ENCODE assay signal across 8 mouse cellular contexts in the genomic region with DNA sequence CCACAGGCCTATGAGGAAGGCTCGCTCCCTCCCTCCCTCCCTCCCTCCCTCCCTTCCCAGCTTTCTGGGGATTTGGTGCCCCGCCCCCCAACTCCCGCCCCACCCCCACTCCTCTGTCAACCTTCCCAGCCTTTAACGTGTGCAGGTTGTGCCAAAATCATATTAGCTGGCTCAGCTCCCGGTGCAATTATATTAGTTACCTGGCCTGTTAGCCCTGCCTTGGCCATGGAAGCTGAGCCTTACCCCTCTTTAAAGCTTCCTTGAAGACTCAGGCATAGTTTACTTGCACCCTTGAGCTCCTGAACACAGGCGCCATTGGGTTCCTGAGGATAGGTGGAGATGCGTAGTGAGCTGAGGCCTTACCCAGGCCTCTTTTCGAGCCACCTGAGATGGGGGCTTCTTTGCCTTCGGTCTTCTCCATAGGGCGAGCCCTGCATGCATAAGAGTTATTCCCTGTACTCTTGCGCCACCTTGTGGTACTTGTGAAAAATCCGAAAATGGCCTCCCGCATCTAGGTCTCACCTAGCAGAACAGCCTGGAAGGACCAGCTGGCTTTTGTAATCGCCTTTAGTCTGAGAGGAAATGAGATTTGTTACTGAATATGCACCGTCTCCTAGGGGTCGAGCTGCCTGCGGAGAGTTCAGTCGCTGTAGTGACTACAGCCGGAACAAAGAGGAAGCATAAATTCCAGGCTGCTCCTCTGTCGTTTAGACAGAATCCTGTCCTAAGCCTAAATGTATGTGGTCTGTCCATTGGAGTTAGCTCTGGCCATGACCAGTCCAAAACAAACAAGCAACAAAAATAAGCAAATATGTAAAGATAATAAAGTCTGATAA. TPM values are rescaled to one million over a fixed set of nuclear protein-coding genes. Genes with fewer than 3 reads are reported as not detected.
DNase-seq lines count a peak whose midpoint lies in the region; ATAC-seq and TF ChIP-seq lines count a peak whose summit lies in the region.

No protein-coding gene starts in this region.

- H3K79me2 ChIP-seq in C2C12 (ENCODE audit: control insufficient read depth, insufficient read depth) = no peaks in the 10 kb centered on the region

- ATAC-seq in erythroblast, adult 5-6 weeks (replicated peaks; ENCODE audit: low FRiP score, poor library complexity, severe bottlenecking) = 0 out of 2 replicates have a peak, but pooled peaks have one; percentile 39
- ATAC-seq in heart, embryonic 12.5 days (ENCODE audit: insufficient number of reproducible peaks, low FRiP score) = peak; percentile 69
- peak; percentile 79 for ATAC-seq in kidney, embryonic 16.5 days (ENCODE audit: low FRiP score, low TSS enrichment)
- peak; percentile 60 for ATAC-seq in monocyte, adult 5-6 weeks (replicated peaks; ENCODE audit: insufficient number of reproducible peaks, low FRiP score, low TSS enrichment, poor library complexity, severe bottlenecking)

- no peak overlapping the region for H3K9ac ChIP-seq in heart, embryonic 12.5 days
- H3K9ac ChIP-seq in kidney, embryonic 16.5 days (replicated peaks; ENCODE audit: low read length) = 0 out of 2 replicates have a peak overlapping the region, but pooled peaks have one; percentile 33

- no peak overlapping the region for H3ac ChIP-seq in C2C12 (ENCODE audit: control insufficient read depth, insufficient read length, low read depth)

- DNase-seq in brain, adult 2 months (ENCODE audit: low read depth, low spot score) = peak; percentile 92
- DNase-seq in liver = peak; percentile 56
- DNase-seq in spleen, postnatal 4 days (ENCODE audit: low spot score in 2 of 2) = peak; percentile 49 to 74

- TF ChIP-seq CTCF in C2C12 (IDR thresholded peaks at IDR 0.05; ENCODE audit: control insufficient read depth, insufficient read depth, insufficient read length) = peak; percentile 38

- no peaks in the 10 kb centered on the region for H3K79me3 ChIP-seq in C2C12 (ENCODE audit: low read depth)

- H3K36me3 ChIP-seq in C2C12 (ENCODE audit: control insufficient read depth, insufficient read depth) = no peaks in the 10 kb centered on the region
- no peaks in the 10 kb centered on the region for H3K36me3 ChIP-seq in heart, embryonic 12.5 days
- no peaks in the 10 kb centered on the region for H3K36me3 ChIP-seq in kidney, embryonic 16.5 days (ENCODE audit: insufficient read depth, low read length)

- no peak overlapping the region for H3K27ac ChIP-seq in heart, embryonic 12.5 days (ENCODE audit: poor library complexity, severe bottlenecking)
- H3K27ac ChIP-seq in kidney, embryonic 16.5 days (ENCODE audit: low read length) = no peak overlapping the region

- H3K4me2 ChIP-seq in heart, embryonic 12.5 days = peak overlapping the region; percentile 31
- peak overlapping the region; percentile 33; the same call in 1 of the 2 replicates for H3K4me2 ChIP-seq in kidney, embryonic 16.5 days (replicated peaks; ENCODE audit: low read depth, low read length)

- H3K27me3 ChIP-seq in C2C12 (ENCODE audit: control insufficient read depth, insufficient read depth, insufficient read length) = no peaks in the 10 kb centered on the region
- H3K27me3 ChIP-seq in heart, embryonic 12.5 days (replicated peaks) = no peaks in the 10 kb centered on the region
- no peaks in the 10 kb centered on the region for H3K27me3 ChIP-seq in kidney, embryonic 16.5 days (ENCODE audit: insufficient read depth, low read length)

- 0 out of 2 replicates have a peak, but pooled peaks cover 7% of the 10 kb centered on the region for H3K4me1 ChIP-seq in heart, embryonic 12.5 days (replicated peaks)
- H3K4me1 ChIP-seq in kidney, embryonic 16.5 days (ENCODE audit: insufficient read depth, low read length) = peaks cover 23% of the 10 kb centered on the region

- no peak overlapping the region for H3K4me3 ChIP-seq in C2C12 (ENCODE audit: insufficient read depth, poor library complexity, severe bottlenecking)
- H3K4me3 ChIP-seq in heart, embryonic 12.5 days = no peak overlapping the region
- H3K4me3 ChIP-seq in kidney, embryonic 16.5 days (ENCODE audit: low read length) = no peak overlapping the region

- no peaks in the 10 kb centered on the region for H3K9me3 ChIP-seq in heart, embryonic 12.5 days (replicated peaks)
- H3K9me3 ChIP-seq in kidney, embryonic 16.5 days (ENCODE audit: low read length) = no peaks in the 10 kb centered on the region

- WGBS in heart, embryonic 12.5 days = 11% methylated on average over 20 of the region's 20 CpGs
- WGBS in kidney, embryonic 16.5 days = 4% methylated on average over 18 of the region's 20 CpGs

TF ChIP-seq in C2C12, 6 proteins besides CTCF, POLR2A, EP300 and RAD21:
- TF ChIP-seq USF1 (IDR thresholded peaks at IDR 0.05; ENCODE audit: low read depth) = no peak
- TF ChIP-seq FOSL1 (IDR thresholded peaks at IDR 0.05; ENCODE audit: insufficient read depth, low read length, poor library complexity, severe bottlenecking) = no peak
- TF ChIP-seq CEBPB (IDR thresholded peaks at IDR 0.05; ENCODE audit: low read depth) = no peak
- no peak for TF ChIP-seq MYOG (IDR thresholded peaks at IDR 0.05; ENCODE audit: control insufficient read depth, extremely low read depth, insufficient read length)
- no peak for TF ChIP-seq MAX (IDR thresholded peaks at IDR 0.05)
- TF ChIP-seq MYOD1 (IDR thresholded peaks at IDR 0.05; ENCODE audit: control insufficient read depth, insufficient read length, low read depth) = no peak

RNA-seq across cellular contexts. Expression of a gene that starts 51.8 kb away (rescaled TPM):
- not detected for polyA plus RNA-seq in C2C12 (2012; fragmentation: generic; extraction: Trizol)
- 0.84 and 2.5 TPM in 2 replicates for total RNA-seq in erythroblast, adult 5-6 weeks (2015; ENCODE audit: low replicate concordance)
- 0.42 and 1.6 TPM in 2 replicates for total RNA-seq in erythroblast, adult 5-6 weeks (2017; ENCODE audit: low replicate concordance)
- 0.82 and 0.98 TPM in 2 replicates for polyA plus RNA-seq in heart, embryonic 12.5 days (2016; fragmentation: Nextera tagmentation; extraction: Ambion mirVana)
- polyA plus RNA-seq in kidney, embryonic 16.5 days (2015; fragmentation: Nextera tagmentation; extraction: Ambion mirVana) = 5.2 and 5.5 TPM in 2 replicates
- not detected in 3 replicates for total RNA-seq in monocyte, adult 5-6 weeks (2017)
